Mouse (Mus musculus): ENCODE results near the gene Cxcl13.
A peak's percentile ranks its signal among the peaks of the same experiment; 100 is the strongest.
"Not testable (repeated sequence)": the region's sequence is repeated elsewhere in the genome, so short reads cannot be mapped to it uniquely, and the experiment has no call there.

Cxcl13 gene

GRCm38 (mm10) chr5:95956651-95957050 lies at the start of gene Cxcl13:
Cxcl13 (plus strand) TSS chr5:95956951.
- DNase-seq: no peak

- DNase-seq: no peak
These were observed 45.7 kb upstream of the Cxcl13 start for GRCm38 (mm10) chr5:95911006-95911405.

GRCm38 (mm10) chr5:95918491-95918890 lies 38.3 kb upstream of the Cxcl13 start:
- no peak for DNase-seq

- no peak for DNase-seq
These were observed 32.7 kb upstream of the Cxcl13 start for GRCm38 (mm10) chr5:95924023-95924422.

GRCm38 (mm10) chr5:95925204-95925930 lies 31.4 kb upstream of the Cxcl13 start:
- no peak for DNase-seq

- DNase-seq: no peak
These were observed 30.9 kb upstream of the Cxcl13 start for GRCm38 (mm10) chr5:95925931-95926263.

GRCm38 (mm10) chr5:95935035-95935434 lies 21.7 kb upstream of the Cxcl13 start:
- no peak for DNase-seq

GRCm38 (mm10) chr5:95936068-95936467 lies 20.7 kb upstream of the Cxcl13 start:
- no peak for DNase-seq

GRCm38 (mm10) chr5:95937129-95937528 lies 19.6 kb upstream of the Cxcl13 start:
- DNase-seq: no peak

- no peak for DNase-seq
These were observed 18.6 kb upstream of the Cxcl13 start for GRCm38 (mm10) chr5:95938044-95938625.

- no peak for DNase-seq
These were observed 16.0 kb upstream of the Cxcl13 start for GRCm38 (mm10) chr5:95940682-95941221.

GRCm38 (mm10) chr5:95941562-95941961 lies 15.2 kb upstream of the Cxcl13 start:
- no peak for DNase-seq

GRCm38 (mm10) chr5:95945120-95945519 lies 11.6 kb upstream of the Cxcl13 start:
- DNase-seq: no peak

- no peak for DNase-seq
These were observed 10.4 kb upstream of the Cxcl13 start for GRCm38 (mm10) chr5:95946344-95946743.

GRCm38 (mm10) chr5:95948641-95949040 lies 8.1 kb upstream of the Cxcl13 start:
- no peak for DNase-seq

GRCm38 (mm10) chr5:95949946-95950701 lies 6.6 kb upstream of the Cxcl13 start:
- DNase-seq: peak; percentile 5

GRCm38 (mm10) chr5:95964940-95965339 lies 8.2 kb downstream of the Cxcl13 start:
- no peak for DNase-seq

GRCm38 (mm10) chr5:95966621-95967020 lies 9.9 kb downstream of the Cxcl13 start:
- no peak for DNase-seq

- DNase-seq: no peak
These were observed 14.1 kb downstream of the Cxcl13 start for GRCm38 (mm10) chr5:95970845-95971244.

GRCm38 (mm10) chr5:95972208-95972607 lies 15.5 kb downstream of the Cxcl13 start:
- DNase-seq: no peak

GRCm38 (mm10) chr5:95973806-95974205 lies 17.1 kb downstream of the Cxcl13 start:
- not testable (repeated sequence) for DNase-seq

GRCm38 (mm10) chr5:95976299-95976698 lies 19.5 kb downstream of the Cxcl13 start:
- no peak for DNase-seq

- no peak for DNase-seq
These were observed 27.2 kb downstream of the Cxcl13 start for GRCm38 (mm10) chr5:95983797-95984486.
